ENCODE assay signal across 31 mouse cellular contexts in genomic region chr3:37602356-37602755, GRCm38 (mm10).
"Had no signal": no experiment of that assay in that cellular context is flagged by ENCODE, and none has a peak within 500 bp of the region (broad histone marks: within the 10 kb centered on the region; RNA-seq: fewer than 3 reads in every experiment).

No protein-coding gene starts in this region.

- H3K36me3 ChIP-seq: heart, embryonic 13.5 days; heart, embryonic 15.5 days; hindbrain, embryonic 10.5 days; hindbrain, embryonic 12.5 days; hindbrain, embryonic 13.5 days; hindbrain, embryonic 15.5 days; intestine, embryonic 15.5 days; kidney, embryonic 15.5 days had no signal

- H3K9ac ChIP-seq: heart, embryonic 13.5 days; heart, embryonic 15.5 days; hindbrain, embryonic 12.5 days; hindbrain, embryonic 13.5 days; hindbrain, embryonic 14.5 days; hindbrain, embryonic 15.5 days; intestine, embryonic 15.5 days; kidney, embryonic 15.5 days had no signal

- H3K4me1 ChIP-seq: heart, embryonic 13.5 days; kidney, embryonic 15.5 days had no signal

- H3K4me2 ChIP-seq: heart, embryonic 11.5 days; heart, embryonic 13.5 days; heart, embryonic 15.5 days; hindbrain, embryonic 12.5 days; hindbrain, embryonic 13.5 days; hindbrain, embryonic 14.5 days; hindbrain, embryonic 15.5 days; intestine, embryonic 15.5 days; kidney, embryonic 15.5 days had no signal

- ATAC-seq: hindbrain, embryonic 16.5 days; hindbrain, postnatal 0 days; inflammation-experienced regulatory T-cells, adult 6 months; intestine, embryonic 15.5 days; intestine, embryonic 16.5 days; intestine, postnatal 0 days had no signal

- H3K27ac ChIP-seq: heart, embryonic 13.5 days; heart, embryonic 15.5 days; hindbrain, embryonic 10.5 days; hindbrain, embryonic 12.5 days; hindbrain, embryonic 13.5 days; hindbrain, embryonic 14.5 days; hindbrain, embryonic 15.5 days; hindbrain, postnatal 0 days; intestine, embryonic 15.5 days; kidney, embryonic 15.5 days; kidney, postnatal 0 days; layer of hippocampus, adult 2 months; left cerebral cortex, adult 2 months had no signal

- H3K9me3 ChIP-seq: heart, embryonic 15.5 days; hindbrain, embryonic 10.5 days; hindbrain, embryonic 15.5 days; intestine, embryonic 15.5 days; kidney, embryonic 15.5 days had no signal

- H3K4me3 ChIP-seq: heart, embryonic 13.5 days; heart, embryonic 15.5 days; hindbrain, embryonic 10.5 days; hindbrain, embryonic 12.5 days; hindbrain, embryonic 13.5 days; hindbrain, embryonic 15.5 days; intestine, embryonic 15.5 days; kidney, embryonic 15.5 days; layer of hippocampus, adult 2 months; left cerebral cortex, adult 2 months had no signal

- DNase-seq: heart, postnatal 36 days; kidney, adult 11 months; kidney, adult 18-20 months; kidney, adult 2 months; kidney, adult 8-10 months; kidney, adult 9 months; kidney, postnatal 10 days; kidney, postnatal 14 days; kidney, postnatal 25 days; kidney, postnatal 36 days; kidney, postnatal 4 days; layer of hippocampus, adult 9-11 months; layer of hippocampus, postnatal 36 days had no signal

- H3K27me3 ChIP-seq: heart, embryonic 13.5 days; heart, embryonic 15.5 days; hindbrain, embryonic 12.5 days; hindbrain, embryonic 13.5 days; hindbrain, embryonic 15.5 days; intestine, embryonic 15.5 days; kidney, embryonic 15.5 days had no signal
